Mouse (Mus musculus): ENCODE data around the gene Snu13. TPM values are rescaled to one million over a fixed set of nuclear protein-coding genes. Genes with fewer than 3 reads are reported as not detected.
A peak's percentile ranks its signal among the peaks of the same experiment; 100 is the strongest.

The Snu13 gene
- polyA plus RNA-seq, 1 experiment from 2014 or later, result 292 TPM

DNA sequence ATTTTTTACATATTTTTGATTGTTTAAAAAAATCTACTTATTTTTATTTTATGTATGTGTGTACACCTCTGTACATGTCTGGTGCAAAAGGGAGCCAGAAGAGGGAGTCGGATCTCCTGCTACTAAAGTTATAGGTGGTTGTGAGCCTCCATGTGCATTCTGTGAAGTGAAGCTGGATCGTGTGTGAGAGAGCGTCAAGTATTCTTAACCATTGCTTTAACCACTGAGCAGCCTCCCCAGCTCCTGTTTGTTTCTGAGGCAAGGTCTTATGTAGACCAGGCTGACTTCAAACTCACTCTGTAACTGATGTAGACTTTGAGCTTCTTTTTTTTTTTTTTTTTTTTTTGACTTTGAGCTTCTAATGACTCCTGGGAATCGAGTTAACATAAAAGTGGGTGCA lies 29.9 kb downstream of the Snu13 start:
- DNase-seq (ENCODE audit: low spot score), result no peak
- H3K27me3 ChIP-seq (ENCODE audit: insufficient read depth, poor library complexity, severe bottlenecking), result no peaks in the 10 kb centered on the region
- H3K4me3 ChIP-seq, result no peak overlapping the region; the same call in 1 of the 2 replicates
- H3K36me3 ChIP-seq, result peaks cover 34% of the 10 kb centered on the region
- H3K9me3 ChIP-seq, result no peaks in the 10 kb centered on the region
- WGBS, result 80% methylated on average over 4 of the region's 4 CpGs
- H3K4me1 ChIP-seq, result peaks cover 29% of the 10 kb centered on the region
- no peak overlapping the region for H3K27ac ChIP-seq

DNA sequence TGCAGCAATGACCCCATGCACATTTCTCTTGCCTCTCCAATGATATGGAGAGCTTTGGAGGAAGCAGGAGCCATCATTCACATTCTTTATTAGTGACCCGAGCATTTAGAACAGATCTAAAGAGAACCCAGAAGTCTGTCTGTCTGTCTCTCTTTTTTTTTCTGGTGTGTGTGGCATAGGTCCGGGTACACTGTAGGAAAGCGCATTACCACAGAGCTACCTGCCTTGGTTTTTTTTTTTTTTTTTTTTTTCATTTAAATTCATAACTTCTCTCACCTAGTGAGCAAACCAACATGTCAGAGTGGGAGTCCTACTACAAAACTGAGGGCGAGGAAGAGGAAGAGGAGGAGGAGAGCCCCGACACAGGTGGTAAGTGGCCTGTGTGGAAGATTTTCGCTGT lies 30.6 kb downstream of the Snu13 start:
- H3K36me3 ChIP-seq, result peaks cover 32% of the 10 kb centered on the region
- peaks cover 29% of the 10 kb centered on the region for H3K4me1 ChIP-seq
- WGBS, result 27% methylated on average over 6 of the region's 6 CpGs
- H3K9me3 ChIP-seq, result no peaks in the 10 kb centered on the region
- H3K27ac ChIP-seq, result peak overlapping the region; percentile 90
- H3K4me3 ChIP-seq, result peak overlapping the region; percentile 80
- no peak for DNase-seq (ENCODE audit: low spot score)
- H3K27me3 ChIP-seq (ENCODE audit: insufficient read depth, poor library complexity, severe bottlenecking), result no peaks in the 10 kb centered on the region

DNA sequence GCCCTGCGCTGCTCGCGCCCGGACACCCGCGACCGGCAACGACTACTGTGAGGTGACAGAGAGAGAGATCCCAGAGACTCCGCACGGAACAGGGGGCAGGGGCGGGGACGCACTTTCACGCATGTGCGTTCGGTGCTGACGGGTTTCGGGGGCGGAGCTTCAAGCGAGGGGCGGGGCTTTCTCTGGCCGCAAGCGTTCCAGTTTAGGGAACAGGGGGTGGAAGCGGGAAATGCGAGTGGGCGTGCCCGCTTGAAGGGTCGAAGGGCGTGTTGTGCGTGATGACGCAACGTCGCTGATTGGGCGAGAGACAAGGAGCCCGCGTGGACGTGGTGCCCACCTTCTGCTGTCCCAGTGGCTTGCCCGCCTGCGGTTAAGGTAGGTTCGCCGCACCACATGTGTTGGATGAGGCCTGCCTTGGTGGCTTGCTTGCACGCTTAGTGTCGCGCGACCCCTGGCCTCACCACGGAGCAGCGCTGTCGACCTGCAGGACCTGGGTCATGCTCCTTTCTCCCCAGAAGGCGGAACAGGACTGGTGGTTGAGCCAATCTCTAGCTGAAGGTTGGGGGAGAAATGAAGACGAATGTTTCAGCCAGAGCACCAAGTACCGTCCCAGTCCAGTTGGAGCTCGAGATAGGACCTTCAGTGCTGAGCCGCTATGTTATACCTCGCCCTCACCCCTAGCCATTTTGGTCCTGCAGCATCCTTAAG lies 31.1 kb downstream of the Snu13 start:
- Histone ChIP-seq H3K36me3 (peaks cover 27% of the 10 kb centered on the region), H3K27ac (peak overlapping the region; percentile 90), H3K4me3 (peak overlapping the region; percentile 80), H3K27me3 (ENCODE audit: insufficient read depth, poor library complexity, severe bottlenecking) (no peaks in the 10 kb centered on the region), H3K9me3 (no peaks in the 10 kb centered on the region), H3K4me1 (peaks cover 29% of the 10 kb centered on the region)
- WGBS, result under 1% methylated on average over 53 of the region's 53 CpGs
- DNase-seq (ENCODE audit: low spot score), result peak; percentile 100

DNA sequence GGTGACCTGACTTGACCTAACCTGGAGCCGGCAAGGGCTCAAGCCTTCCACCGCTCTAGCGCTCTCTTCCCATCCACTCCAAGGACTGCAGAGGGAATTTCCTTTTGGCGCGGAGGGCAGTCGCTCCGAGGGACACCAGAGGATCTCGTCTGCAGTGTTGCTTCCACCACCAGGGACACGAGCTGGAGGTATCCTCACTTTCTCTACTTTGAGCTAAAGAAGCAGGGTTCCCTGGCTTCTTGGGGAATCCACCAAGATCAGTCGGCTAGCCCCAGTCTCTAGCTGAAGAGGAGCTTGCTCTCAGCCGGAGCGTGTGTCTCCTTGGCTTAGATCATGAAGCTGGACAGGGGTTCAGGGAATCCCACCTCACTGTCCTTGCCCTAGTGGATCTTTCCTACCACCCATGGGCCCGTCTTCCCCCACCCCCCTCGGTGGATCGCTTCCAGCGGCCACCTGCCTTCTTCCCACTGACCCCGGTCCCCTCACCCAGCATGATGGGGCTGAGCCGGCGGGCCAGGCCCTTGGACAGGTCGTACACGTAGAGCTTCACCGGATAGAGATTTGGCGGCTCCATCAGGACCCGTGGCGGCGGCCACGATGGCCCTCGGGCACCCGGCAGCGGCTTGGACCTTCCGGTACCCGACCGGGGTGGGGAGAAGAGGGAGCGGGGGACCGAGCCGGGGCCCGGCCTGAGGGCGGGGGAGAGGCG lies 31.9 kb downstream of the Snu13 start:
- Histone ChIP-seq H3K27ac (peak overlapping the region; percentile 90), H3K4me3 (peak overlapping the region; percentile 80), H3K9me3 (no peaks in the 10 kb centered on the region), H3K36me3 (peaks cover 21% of the 10 kb centered on the region), H3K27me3 (ENCODE audit: insufficient read depth, poor library complexity, severe bottlenecking) (no peaks in the 10 kb centered on the region), H3K4me1 (peaks cover 29% of the 10 kb centered on the region)
- peak; percentile 80 for DNase-seq (ENCODE audit: low spot score)
- under 1% methylated on average over 39 of the region's 39 CpGs for WGBS

DNA sequence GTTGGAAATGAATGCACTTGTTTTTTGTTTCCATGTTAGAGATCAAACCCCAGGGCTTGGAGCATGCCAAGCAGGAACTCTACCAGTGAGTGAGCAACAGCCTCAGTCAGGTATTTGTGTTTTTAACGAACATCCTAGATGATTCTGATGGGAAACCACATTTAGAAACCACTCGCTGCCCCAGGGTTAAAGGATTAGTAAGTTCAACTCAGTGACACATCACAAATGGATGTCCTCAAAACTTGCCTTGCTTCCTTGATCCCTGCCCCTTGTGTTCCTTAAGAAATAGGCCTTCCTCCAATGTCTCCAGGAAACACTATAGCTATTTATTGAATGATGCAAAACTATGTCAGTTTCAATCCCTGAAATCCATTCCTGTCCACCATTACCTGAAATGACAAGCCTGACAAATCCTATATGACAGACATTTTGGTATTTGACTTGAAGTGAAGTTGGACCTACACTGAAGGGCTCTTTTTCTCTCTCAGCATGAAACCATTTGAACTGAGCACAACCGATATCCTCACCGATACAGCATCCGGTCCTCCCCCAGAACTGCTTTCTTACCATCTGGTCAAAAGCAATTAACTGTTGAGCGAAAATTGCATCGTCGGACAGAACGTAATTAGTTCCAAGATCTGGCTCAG lies 32.5 kb downstream of the Snu13 start:
- peak overlapping the region; percentile 90; the same call in 1 of the 2 replicates for H3K27ac ChIP-seq
- DNase-seq (ENCODE audit: low spot score), result no peak
- no peaks in the 10 kb centered on the region for H3K9me3 ChIP-seq
- peak overlapping the region; percentile 80 for H3K4me3 ChIP-seq
- H3K36me3 ChIP-seq, result peaks cover 15% of the 10 kb centered on the region
- WGBS, result 27% methylated on average over 9 of the region's 9 CpGs
- no peaks in the 10 kb centered on the region for H3K27me3 ChIP-seq (ENCODE audit: insufficient read depth, poor library complexity, severe bottlenecking)
- H3K4me1 ChIP-seq, result peaks cover 29% of the 10 kb centered on the region

DNA sequence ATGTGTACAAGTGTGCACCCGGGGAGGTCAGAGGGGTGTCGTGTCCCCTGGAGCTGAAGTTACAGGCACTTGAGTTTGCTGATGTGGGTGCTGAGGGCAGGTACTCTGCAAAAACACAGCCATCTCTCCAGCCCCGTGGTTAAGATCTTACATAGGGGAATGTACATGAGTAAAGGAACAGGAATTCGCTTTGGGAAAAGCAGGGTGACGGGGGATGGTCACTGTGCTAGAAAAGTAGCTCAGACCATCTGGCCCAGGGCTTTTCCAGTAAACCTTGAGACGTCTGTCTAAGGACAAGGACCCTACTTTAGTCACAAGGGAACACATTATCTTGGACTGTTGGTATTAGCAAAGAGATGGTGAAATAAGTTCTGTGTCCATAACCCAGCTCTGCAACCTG lies 35.5 kb downstream of the Snu13 start:
- Histone ChIP-seq H3K27ac (no peak overlapping the region), H3K27me3 (ENCODE audit: insufficient read depth, poor library complexity, severe bottlenecking) (no peaks in the 10 kb centered on the region), H3K4me1 (peaks cover 22% of the 10 kb centered on the region), H3K9me3 (no peaks in the 10 kb centered on the region), H3K4me3 (no peak overlapping the region), H3K36me3 (0 out of 2 replicates have a peak, but pooled peaks cover 6% of the 10 kb centered on the region)
- no peak for DNase-seq (ENCODE audit: low spot score)
- WGBS, result 81% methylated on average over 6 of the region's 6 CpGs

DNA sequence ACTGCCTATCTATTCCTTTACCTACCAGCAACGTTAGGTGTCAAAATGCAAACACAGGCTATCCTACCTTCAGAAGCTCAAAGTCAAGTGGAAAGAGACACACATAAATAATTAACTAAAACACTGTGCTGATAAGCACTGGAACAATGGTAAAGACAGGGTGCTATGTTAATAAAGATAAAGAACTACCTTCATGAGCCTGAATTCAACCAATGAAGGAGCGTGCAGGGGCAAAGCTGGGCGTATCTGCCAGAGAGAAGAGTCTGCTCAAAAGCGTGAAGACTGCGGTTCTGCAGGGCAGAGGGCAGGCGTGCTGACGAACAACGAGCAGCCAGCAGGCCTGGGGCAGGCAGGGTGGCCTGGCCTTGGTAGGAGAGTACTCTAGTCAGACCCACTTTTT lies 43.1 kb downstream of the Snu13 start:
- Histone ChIP-seq H3K27me3 (ENCODE audit: insufficient read depth, poor library complexity, severe bottlenecking) (no peaks in the 10 kb centered on the region), H3K27ac (no peak overlapping the region), H3K9me3 (no peaks in the 10 kb centered on the region), H3K4me1 (no peaks in the 10 kb centered on the region), H3K36me3 (peaks cover 42% of the 10 kb centered on the region), H3K4me3 (no peak overlapping the region)
- no peak for DNase-seq (ENCODE audit: low spot score)
- 86% methylated on average over 8 of the region's 8 CpGs for WGBS

DNA sequence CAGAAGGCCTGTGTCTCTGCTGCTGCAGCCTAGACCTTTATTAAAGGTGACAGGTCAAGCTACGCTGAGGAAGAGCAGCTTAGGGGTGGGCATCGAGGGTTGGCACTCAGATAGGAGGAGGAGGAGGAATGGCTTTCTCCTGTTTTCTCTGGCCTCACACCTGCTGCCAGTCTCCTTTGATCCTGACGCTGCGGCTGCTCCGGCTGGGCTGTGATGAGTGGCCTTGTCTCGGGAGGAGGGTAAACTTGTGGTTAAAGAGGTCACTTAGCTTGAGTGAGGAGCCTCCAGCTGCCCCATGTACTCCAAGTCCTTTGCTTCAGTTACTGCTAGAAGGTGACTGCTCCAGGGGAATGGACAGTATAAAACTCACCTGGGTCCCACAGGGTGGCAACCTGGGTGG lies 53.4 kb downstream of the Snu13 start:
- no peaks in the 10 kb centered on the region for H3K27me3 ChIP-seq (ENCODE audit: insufficient read depth, poor library complexity, severe bottlenecking)
- peaks cover 61% of the 10 kb centered on the region for H3K36me3 ChIP-seq
- no peak overlapping the region for H3K4me3 ChIP-seq
- H3K4me1 ChIP-seq, result peaks cover 33% of the 10 kb centered on the region
- no peak for DNase-seq (ENCODE audit: low spot score)
- H3K9me3 ChIP-seq, result no peaks in the 10 kb centered on the region
- WGBS, result 76% methylated on average over 6 of the region's 6 CpGs
- no peak overlapping the region for H3K27ac ChIP-seq

DNA sequence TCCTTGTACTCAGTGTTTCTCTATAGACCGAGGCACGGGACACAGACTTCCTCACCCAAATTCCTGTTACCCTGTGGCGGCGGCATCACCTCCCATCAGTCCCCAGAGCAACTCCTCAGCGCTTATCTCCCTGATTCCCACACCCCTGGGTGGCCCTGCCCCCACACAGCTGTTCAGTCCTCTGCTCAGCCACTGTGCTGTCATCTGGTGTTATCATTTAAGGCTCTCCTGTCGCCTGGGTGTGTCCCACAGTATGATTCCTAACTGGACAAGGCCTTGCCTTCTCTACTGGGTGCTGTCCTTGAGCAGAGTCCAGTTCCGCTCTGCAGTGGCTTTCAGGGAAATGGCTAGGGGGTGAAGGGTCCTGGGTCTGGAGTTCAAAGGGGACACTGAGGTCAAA lies 56.8 kb downstream of the Snu13 start:
- no peak overlapping the region for H3K27ac ChIP-seq

More for the DNA sequence above, 56.8 kb downstream of the Snu13 start:
- Histone ChIP-seq H3K4me3 (no peak overlapping the region), H3K9me3 (no peaks in the 10 kb centered on the region), H3K36me3 (peaks cover 31% of the 10 kb centered on the region), H3K27me3 (ENCODE audit: insufficient read depth, poor library complexity, severe bottlenecking) (no peaks in the 10 kb centered on the region), H3K4me1 (peaks cover 33% of the 10 kb centered on the region)
- peak; percentile 92 for DNase-seq (ENCODE audit: low spot score)
- WGBS, result 17% methylated on average over 7 of the region's 7 CpGs

Other genes with a start within 250 kb of the Snu13 start
- 17.3 and 20.2 TPM in 2 replicates for gene Tef, start 245.2 kb downstream of the Snu13 start, polyA plus RNA-seq (2016; fragmentation: Nextera tagmentation; extraction: Ambion mirVana)
- 13.0 and 15.6 TPM in 2 replicates for gene Tob2, start 188.8 kb downstream of the Snu13 start, polyA plus RNA-seq (2016; fragmentation: Nextera tagmentation; extraction: Ambion mirVana)
- gene Phf5a, start 175.7 kb downstream of the Snu13 start, polyA plus RNA-seq (2016; fragmentation: Nextera tagmentation; extraction: Ambion mirVana), result 154 and 200 TPM in 2 replicates
- 320 and 472 TPM in 2 replicates for gene Aco2, start 175.3 kb downstream of the Snu13 start, polyA plus RNA-seq (2016; fragmentation: Nextera tagmentation; extraction: Ambion mirVana)
- 108 and 120 TPM in 2 replicates for gene Polr3h, start 121.4 kb downstream of the Snu13 start, polyA plus RNA-seq (2016; fragmentation: Nextera tagmentation; extraction: Ambion mirVana)
- 6.4 and 7.4 TPM in 2 replicates for gene Csdc2, start 110.8 kb downstream of the Snu13 start, polyA plus RNA-seq (2016; fragmentation: Nextera tagmentation; extraction: Ambion mirVana)
- gene Pmm1, start 86.7 kb downstream of the Snu13 start, polyA plus RNA-seq (2016; fragmentation: Nextera tagmentation; extraction: Ambion mirVana), result 24.0 and 28.6 TPM in 2 replicates
- gene 1700029P11Rik, start 67.1 kb downstream of the Snu13 start, polyA plus RNA-seq (2016; fragmentation: Nextera tagmentation; extraction: Ambion mirVana), result not detected in 2 replicates
- 98.6 and 99.8 TPM in 2 replicates for gene Xrcc6, start 59.8 kb downstream of the Snu13 start, polyA plus RNA-seq (2016; fragmentation: Nextera tagmentation; extraction: Ambion mirVana)
- gene Desi1, start 13.7 kb downstream of the Snu13 start, polyA plus RNA-seq (2016; fragmentation: Nextera tagmentation; extraction: Ambion mirVana), result 26.7 and 27.5 TPM in 2 replicates
- not detected in 2 replicates for gene 4930407I10Rik, start 11.6 kb upstream of the Snu13 start, polyA plus RNA-seq (2016; fragmentation: Nextera tagmentation; extraction: Ambion mirVana)
- gene Mei1, start 22.4 kb upstream of the Snu13 start, polyA plus RNA-seq (2016; fragmentation: Nextera tagmentation; extraction: Ambion mirVana), result 0.05 TPM in 1 of 2 replicates, not detected in the other
- 13.5 and 19.4 TPM in 2 replicates for gene Ccdc134, start 80.3 kb upstream of the Snu13 start, polyA plus RNA-seq (2016; fragmentation: Nextera tagmentation; extraction: Ambion mirVana)
- gene Srebf2, start 99.6 kb upstream of the Snu13 start, polyA plus RNA-seq (2016; fragmentation: Nextera tagmentation; extraction: Ambion mirVana), result 129 and 133 TPM in 2 replicates
- 0.11 and 0.13 TPM in 2 replicates for gene Shisa8, start 165.2 kb upstream of the Snu13 start, polyA plus RNA-seq (2016; fragmentation: Nextera tagmentation; extraction: Ambion mirVana)
- gene Tnfrsf13c, start 176.8 kb upstream of the Snu13 start, polyA plus RNA-seq (2016; fragmentation: Nextera tagmentation; extraction: Ambion mirVana), result 0.20 TPM in 1 of 2 replicates, not detected in the other
- 58.1 and 66.3 TPM in 2 replicates for gene Cenpm, start 197.2 kb upstream of the Snu13 start, polyA plus RNA-seq (2016; fragmentation: Nextera tagmentation; extraction: Ambion mirVana)
- gene 1500009C09Rik, start 204.8 kb upstream of the Snu13 start, polyA plus RNA-seq (2016; fragmentation: Nextera tagmentation; extraction: Ambion mirVana), result not detected in 2 replicates
- gene Sept3, start 227.3 kb upstream of the Snu13 start, polyA plus RNA-seq (2016; fragmentation: Nextera tagmentation; extraction: Ambion mirVana), result 3.7 and 14.0 TPM in 2 replicates

Data from heart, embryonic 10.5 days (tissue).